Mouse (Mus musculus) hindbrain, embryonic 13.5 days (tissue): ENCODE measurements around the gene Gpsm2. TPM values are rescaled to one million over a fixed set of nuclear protein-coding genes. Genes with fewer than 3 reads are reported as not detected.
"Not testable (repeated sequence)": the region's sequence is repeated elsewhere in the genome, so short reads cannot be mapped to it uniquely, and the experiment has no call there.

Experiments used
- ATAC-seq: fragments of 200-750 bp; cut with Nextera tagmentation; 2 replicates; pipeline ENCODE4 v1.8.0; 2017; ENCODE audit warnings: moderate TSS enrichment; ENCODE audit not compliant: low FRiP score
- H3K27ac ChIP-seq: fragments of 300-500 bp; sonication (generic); 2 replicates; pipeline ENCODE4 v1.5.1; 2015; ENCODE audit warnings: inconsistent platforms, mild to moderate bottlenecking, moderate library complexity
- H3K27me3 ChIP-seq: fragments of 300-500 bp; sonication (generic); 2 replicates; pipeline ENCODE4 v1.6.1; 2015; ENCODE audit warnings: mild to moderate bottlenecking, inconsistent platforms
- H3K36me3 ChIP-seq: fragments of 300-500 bp; sonication (generic); 2 replicates; pipeline ENCODE4 v1.6.1; 2015; ENCODE audit warnings: mild to moderate bottlenecking, inconsistent platforms
- H3K4me1 ChIP-seq: fragments of 300-500 bp; sonication (generic); replicated peaks from 2 replicates; pipeline ENCODE4 v1.6.1; 2015; ENCODE audit warnings: inconsistent platforms
- H3K4me2 ChIP-seq: fragments of 300-500 bp; sonication (generic); 2 replicates; pipeline ENCODE4 v1.6.1; 2015; ENCODE audit warnings: inconsistent platforms, mild to moderate bottlenecking, moderate library complexity
- H3K4me3 ChIP-seq: fragments of 300-500 bp; sonication (generic); 2 replicates; pipeline ENCODE4 v1.5.1; 2015; ENCODE audit warnings: mild to moderate bottlenecking, inconsistent platforms
- H3K9ac ChIP-seq: fragments of 300-500 bp; sonication (generic); 2 replicates; pipeline ENCODE4 v1.6.1; 2015; ENCODE audit warnings: mild to moderate bottlenecking, inconsistent platforms
- H3K9me3 ChIP-seq: fragments of 300-500 bp; sonication (generic); 2 replicates; pipeline ENCODE4 v1.6.1; 2016; ENCODE audit warnings: inconsistent platforms
- WGBS: fragments of 180-500 bp; shearing (Covaris S2); methylation state at CpG from one replicate; pipeline ENCODE4 v1.1.7; 2015; 5-methylcytosine and 5-hydroxymethylcytosine counted together
- polyA plus RNA-seq: library from polyadenylated mRNA; unstranded; fragments of >200 nt; fragmentation: Nextera tagmentation; extraction: Ambion mirVana; gene quantifications from 2 replicates; pipeline ENCODE4 v1.2.1, GENCODE M21; 2015

Gene Gpsm2
- polyA plus RNA-seq, 1 experiment from 2014 or later = 24.4 TPM

- peaks cover 34% of the 10 kb centered on the region for H3K36me3 ChIP-seq
- 57% methylated on average over 6 of the region's 6 CpGs for WGBS
- no peak overlapping the region for H3K27ac ChIP-seq
- H3K4me3 ChIP-seq = no peak overlapping the region
- H3K4me2 ChIP-seq = no peak overlapping the region
- no peaks in the 10 kb centered on the region; the same call in none of the 2 replicates for H3K4me1 ChIP-seq
- no peaks in the 10 kb centered on the region for H3K27me3 ChIP-seq
- 0 out of 2 replicates have a peak, but pooled peaks have one; percentile 21 for ATAC-seq
- H3K9me3 ChIP-seq = no peaks in the 10 kb centered on the region
- H3K9ac ChIP-seq = no peak overlapping the region
Observed at GRCm38 (mm10) chr3:108689015-108689441, 33.1 kb downstream of the Gpsm2 start.

GRCm38 (mm10) chr3:108685701-108686100 is 36.4 kb downstream of the Gpsm2 start:
- H3K4me2 ChIP-seq = no peak overlapping the region
- 98% methylated on average over 7 of the region's 7 CpGs for WGBS
- H3K9ac ChIP-seq = no peak overlapping the region
- peaks cover 53% of the 10 kb centered on the region for H3K36me3 ChIP-seq
- H3K4me1 ChIP-seq = no peaks in the 10 kb centered on the region; the same call in none of the 2 replicates
- H3K4me3 ChIP-seq = no peak overlapping the region
- H3K27me3 ChIP-seq = no peaks in the 10 kb centered on the region
- H3K27ac ChIP-seq = no peak overlapping the region
- ATAC-seq = no peak
- no peaks in the 10 kb centered on the region for H3K9me3 ChIP-seq

GRCm38 (mm10) chr3:108683597-108683996 is 38.5 kb downstream of the Gpsm2 start:
- H3K9me3 ChIP-seq, ATAC-seq, H3K4me3 ChIP-seq, H3K9ac ChIP-seq, H3K27ac ChIP-seq, H3K27me3 ChIP-seq, H3K4me2 ChIP-seq, H3K4me1 ChIP-seq: not testable (repeated sequence)
- peaks cover 68% of the 10 kb centered on the region for H3K36me3 ChIP-seq
- WGBS = 92% methylated on average over 5 of the region's 5 CpGs

GRCm38 (mm10) chr3:108681004-108681403 is 41.1 kb downstream of the Gpsm2 start:
- peaks cover 81% of the 10 kb centered on the region for H3K36me3 ChIP-seq
- no peak overlapping the region for H3K27ac ChIP-seq
- H3K4me2 ChIP-seq = no peak overlapping the region
- WGBS = 81% methylated on average over 4 of the region's 4 CpGs
- H3K4me3 ChIP-seq = no peak overlapping the region
- H3K27me3 ChIP-seq = no peaks in the 10 kb centered on the region
- ATAC-seq = no peak
- no peak overlapping the region for H3K9ac ChIP-seq
- no peaks in the 10 kb centered on the region for H3K9me3 ChIP-seq
- H3K4me1 ChIP-seq = no peaks in the 10 kb centered on the region

GRCm38 (mm10) chr3:108676616-108677015 is 45.5 kb downstream of the Gpsm2 start:
- no peak overlapping the region for H3K9ac ChIP-seq
- 69% methylated on average over 4 of the region's 4 CpGs for WGBS
- no peak overlapping the region for H3K4me3 ChIP-seq
- peaks cover 86% of the 10 kb centered on the region for H3K36me3 ChIP-seq
- H3K4me2 ChIP-seq = no peak overlapping the region
- no peaks in the 10 kb centered on the region for H3K27me3 ChIP-seq
- ATAC-seq = no peak
- H3K4me1 ChIP-seq = no peaks in the 10 kb centered on the region
- H3K9me3 ChIP-seq = no peaks in the 10 kb centered on the region
- H3K27ac ChIP-seq = no peak overlapping the region

GRCm38 (mm10) chr3:108660941-108661340 is 61.2 kb downstream of the Gpsm2 start:
- no peak for ATAC-seq

GRCm38 (mm10) chr3:108658612-108659011 is 63.5 kb downstream of the Gpsm2 start:
- H3K27ac ChIP-seq = no peak overlapping the region
- H3K9me3 ChIP-seq = no peaks in the 10 kb centered on the region
- no peak overlapping the region for H3K9ac ChIP-seq
- H3K4me3 ChIP-seq = no peak overlapping the region
- H3K4me1 ChIP-seq = peaks cover 10% of the 10 kb centered on the region
- WGBS = 96% methylated on average over 9 of the region's 9 CpGs
- no peaks in the 10 kb centered on the region for H3K27me3 ChIP-seq
- peaks cover 21% of the 10 kb centered on the region for H3K36me3 ChIP-seq
- no peak for ATAC-seq
- H3K4me2 ChIP-seq = no peak overlapping the region

More at GRCm38 (mm10) chr3:108660941-108661340, 61.2 kb downstream of the Gpsm2 start:
- no peak overlapping the region for H3K9ac ChIP-seq
- no peak overlapping the region for H3K4me3 ChIP-seq
- no peaks in the 10 kb centered on the region for H3K9me3 ChIP-seq
- peaks cover 41% of the 10 kb centered on the region for H3K36me3 ChIP-seq
- 72% methylated on average over 1 of the region's 1 CpGs for WGBS
- H3K27me3 ChIP-seq = no peaks in the 10 kb centered on the region
- no peak overlapping the region for H3K4me2 ChIP-seq
- H3K4me1 ChIP-seq = no peaks in the 10 kb centered on the region
- no peak overlapping the region for H3K27ac ChIP-seq

GRCm38 (mm10) chr3:108655486-108655885 is 66.6 kb downstream of the Gpsm2 start:
- Histone ChIP-seq H3K9ac (no peak overlapping the region), H3K27ac (no peak overlapping the region), H3K27me3 (no peaks in the 10 kb centered on the region), H3K4me1 (peaks cover 13% of the 10 kb centered on the region), H3K4me2 (no peak overlapping the region; the same call in 1 of the 2 replicates), H3K36me3 (no peaks in the 10 kb centered on the region), H3K9me3 (no peaks in the 10 kb centered on the region), H3K4me3 (no peak overlapping the region)
- WGBS = 75% methylated on average over 7 of the region's 7 CpGs
- no peak for ATAC-seq

- Histone ChIP-seq H3K27me3 (no peaks in the 10 kb centered on the region), H3K9me3 (no peaks in the 10 kb centered on the region), H3K36me3 (no peaks in the 10 kb centered on the region), H3K27ac (0 out of 2 replicates have a peak overlapping the region, but pooled peaks have one; percentile 90), H3K9ac (peak overlapping the region; percentile 88), H3K4me1 (peaks cover 13% of the 10 kb centered on the region), H3K4me2 (peak overlapping the region; percentile 66), H3K4me3 (peak overlapping the region; percentile 82)
- WGBS = 34% methylated on average over 14 of the region's 14 CpGs
- ATAC-seq = no peak
Observed at GRCm38 (mm10) chr3:108654566-108654965, 67.5 kb downstream of the Gpsm2 start.

- H3K27me3 ChIP-seq = no peaks in the 10 kb centered on the region
- peak within 1 kb of the TSS; percentile 66 for H3K4me2 ChIP-seq
- H3K4me1 ChIP-seq = peaks cover 13% of the 10 kb centered on the region
- peak; percentile 96 for ATAC-seq
- H3K36me3 ChIP-seq = no peaks in the 10 kb centered on the region
- peak within 1 kb of the TSS; percentile 82 for H3K4me3 ChIP-seq
- H3K27ac ChIP-seq = peak within 1 kb of the TSS; percentile 90
- WGBS = under 1% methylated on average over 57 of the region's 57 CpGs
- peak within 1 kb of the TSS; percentile 88 for H3K9ac ChIP-seq
- no peaks in the 10 kb centered on the region for H3K9me3 ChIP-seq
Observed at GRCm38 (mm10) chr3:108653710-108654379, 68.3 kb downstream of the Gpsm2 start, which contains the start of gene Clcc1. Clcc1 (plus strand) TSS chr3:108653913.

- H3K4me3 ChIP-seq = no peak overlapping the region
- no peaks in the 10 kb centered on the region for H3K27me3 ChIP-seq
- no peaks in the 10 kb centered on the region for H3K36me3 ChIP-seq
- H3K9ac ChIP-seq = no peak overlapping the region
- 28% methylated on average over 9 of the region's 9 CpGs for WGBS
- no peak for ATAC-seq
- H3K9me3 ChIP-seq = no peaks in the 10 kb centered on the region
- H3K4me1 ChIP-seq = peaks cover 13% of the 10 kb centered on the region
- no peak overlapping the region for H3K27ac ChIP-seq
- H3K4me2 ChIP-seq = peak overlapping the region; percentile 31; the same call in 1 of the 2 replicates
Observed at GRCm38 (mm10) chr3:108652866-108653642, 69.1 kb downstream of the Gpsm2 start.

- H3K9ac ChIP-seq, H3K4me1 ChIP-seq, H3K27ac ChIP-seq, H3K9me3 ChIP-seq, H3K27me3 ChIP-seq, H3K4me3 ChIP-seq, H3K4me2 ChIP-seq, ATAC-seq: not testable (repeated sequence)
- 51% methylated on average over 5 of the region's 5 CpGs for WGBS
- H3K36me3 ChIP-seq = peaks cover 34% of the 10 kb centered on the region
Observed at GRCm38 (mm10) chr3:108647681-108648080, 74.4 kb downstream of the Gpsm2 start.
